Mouse (Mus musculus) neural tube, embryonic 10.5 days (tissue): ENCODE results near the gene Cebpz.
A peak's percentile ranks its signal among the peaks of the same experiment; 100 is the strongest.

ENCODE experiments used
- DNase-seq: peaks from one replicate; pipeline ENCODE4 v3.0.0-alpha.2; 2017; ENCODE audit warnings: low spot score; ENCODE audit errors: extremely low spot score

Cebpz gene

DNA sequence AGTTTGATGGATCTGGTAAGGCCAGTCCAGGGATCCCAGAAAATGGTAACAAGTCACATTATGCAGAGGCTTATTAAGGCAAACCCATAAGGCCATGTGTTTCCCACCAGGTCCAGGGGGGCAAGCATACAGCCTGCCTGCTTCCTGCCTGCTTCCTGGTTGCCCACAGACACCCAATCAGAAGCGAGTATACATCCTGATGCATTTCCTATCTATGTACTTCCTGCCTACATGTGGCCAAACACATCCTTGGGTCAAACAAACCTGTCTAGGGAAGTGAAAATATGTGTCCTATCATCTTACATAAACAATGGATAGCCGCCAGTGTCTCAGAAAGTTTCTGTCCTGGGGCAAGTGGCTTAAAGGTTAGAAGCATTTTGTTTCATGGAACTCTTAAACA is 33.7 kb downstream of the Cebpz start:
- no peak for DNase-seq

- DNase-seq, result no peak
Measured at GRCm38 (mm10) chr17:78895394-78895793, 41.5 kb downstream of the Cebpz start.

DNA sequence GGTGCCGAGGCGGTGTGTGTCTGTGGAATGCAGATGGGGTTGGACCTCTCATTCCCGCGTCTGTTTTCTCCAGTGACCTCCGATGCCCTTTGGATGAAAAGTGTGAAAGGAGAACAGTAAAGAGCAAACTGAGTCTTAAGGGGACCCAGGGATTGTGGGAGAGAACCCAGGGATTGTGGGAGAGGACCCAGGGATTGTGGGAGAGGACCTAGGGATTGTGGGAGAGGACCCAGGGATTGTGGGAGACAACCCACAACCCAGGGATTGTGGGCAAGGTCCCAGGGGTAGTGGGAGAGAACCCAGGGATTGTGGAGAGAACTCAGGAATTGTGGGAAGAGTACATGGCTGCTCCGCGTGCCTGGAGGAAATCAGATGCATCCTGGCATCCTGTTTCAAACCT is 41.9 kb downstream of the Cebpz start:
- DNase-seq, result no peak

DNA sequence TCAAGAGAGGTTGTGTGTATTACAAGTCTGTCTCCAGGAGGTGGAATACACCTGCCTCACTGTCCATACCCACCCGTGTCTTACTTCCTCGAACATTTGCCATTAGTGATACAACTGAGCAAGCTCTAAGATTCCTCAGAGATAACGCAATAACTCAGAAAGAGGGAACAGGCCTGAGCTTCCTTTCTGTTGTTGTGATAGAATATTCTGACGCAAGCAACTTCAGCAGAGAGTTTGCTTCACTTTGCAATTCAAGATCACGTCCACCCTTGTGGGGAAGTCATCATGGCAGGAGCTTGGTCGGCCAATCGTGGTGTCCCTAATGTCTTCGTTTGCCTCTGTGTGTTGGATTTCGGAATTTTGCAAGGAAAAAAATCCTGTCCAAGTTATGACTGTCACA is 45.8 kb downstream of the Cebpz start:
- DNase-seq, result no peak

DNA sequence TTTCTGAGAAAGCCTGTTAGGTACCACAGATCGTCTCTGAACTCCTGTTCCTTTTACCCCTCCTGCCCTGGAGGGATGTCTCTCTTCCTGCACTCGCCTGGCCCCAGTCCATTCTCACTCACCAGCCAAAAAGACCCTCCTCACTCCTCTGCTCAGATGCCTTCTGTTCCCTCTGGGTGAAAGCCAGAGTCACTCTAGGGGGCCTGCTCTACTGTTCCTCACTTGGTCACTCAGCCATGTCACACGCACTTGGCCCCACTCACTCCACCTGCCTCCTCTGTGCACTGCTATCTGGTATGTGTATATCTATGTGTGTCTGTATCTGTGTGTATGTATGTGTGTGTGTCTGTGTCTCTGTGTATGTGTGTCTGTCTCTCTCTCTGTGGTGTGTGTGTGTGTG is 47.7 kb downstream of the Cebpz start:
- no peak for DNase-seq

DNA sequence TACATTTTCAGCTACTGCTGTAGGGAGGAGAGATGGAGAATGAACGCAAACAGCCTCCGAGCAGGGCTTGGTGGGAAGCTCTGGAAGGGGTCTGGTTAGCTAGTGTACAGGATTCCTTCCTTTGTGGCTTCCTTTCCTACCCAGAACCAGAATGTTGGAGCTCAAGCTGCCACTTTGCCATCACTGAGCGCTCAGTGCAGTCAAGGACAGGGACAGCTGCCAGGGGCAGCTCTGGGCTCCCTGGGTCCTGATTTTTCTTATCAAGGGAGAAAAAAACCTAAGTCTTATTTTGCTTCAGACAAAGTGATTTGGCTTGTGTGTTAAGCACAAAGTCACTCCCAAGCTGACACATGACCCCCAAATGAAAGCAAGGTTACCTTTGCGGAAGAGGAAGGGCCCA is 48.3 kb downstream of the Cebpz start:
- DNase-seq, result no peak

GRCm38 (mm10) chr17:78885286-78886065 is 51.4 kb downstream of the Cebpz start:
- DNase-seq, result no peak

GRCm38 (mm10) chr17:78883291-78883690 is 53.6 kb downstream of the Cebpz start:
- no peak for DNase-seq

DNA sequence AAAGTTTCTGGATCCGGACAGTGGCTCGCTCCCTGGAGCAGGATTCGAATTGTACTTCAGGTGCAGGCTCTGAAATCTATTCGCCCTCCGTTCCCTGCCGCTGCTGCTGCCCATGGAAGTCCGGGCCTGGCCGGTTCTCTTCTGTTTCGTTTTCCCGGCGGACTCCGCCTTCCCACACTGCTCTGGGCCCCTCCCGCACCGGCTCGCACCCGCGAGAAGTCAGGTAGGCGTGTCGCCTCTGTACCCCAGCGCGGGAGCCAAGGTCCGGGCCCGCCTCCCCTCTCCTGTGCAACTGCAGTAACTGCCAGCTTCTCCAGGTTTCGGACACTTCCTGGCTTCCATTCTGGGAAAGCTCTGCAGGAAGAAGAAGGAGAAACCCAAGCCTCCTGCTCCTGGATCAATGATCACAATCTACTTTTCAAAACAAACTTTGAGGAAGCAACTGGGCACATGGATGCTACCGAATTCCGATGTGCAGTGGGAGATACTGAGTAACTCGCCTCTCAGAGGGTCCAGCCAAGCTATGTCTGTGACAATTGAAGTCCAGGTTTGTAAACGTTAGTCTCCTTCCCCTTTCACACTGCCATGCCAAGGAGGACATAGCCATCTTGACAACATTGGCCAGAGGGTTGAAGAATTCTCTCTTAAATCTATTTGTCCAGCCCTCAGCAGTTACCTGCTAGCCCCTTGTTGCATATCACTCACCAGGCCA is 54.3 kb downstream of the Cebpz start, which contains the start of gene Eif2ak2:
Eif2ak2 (minus strand) TSS at position 173 of the 712 bp plus-strand sequence.
- peak; percentile 78 for DNase-seq

DNA sequence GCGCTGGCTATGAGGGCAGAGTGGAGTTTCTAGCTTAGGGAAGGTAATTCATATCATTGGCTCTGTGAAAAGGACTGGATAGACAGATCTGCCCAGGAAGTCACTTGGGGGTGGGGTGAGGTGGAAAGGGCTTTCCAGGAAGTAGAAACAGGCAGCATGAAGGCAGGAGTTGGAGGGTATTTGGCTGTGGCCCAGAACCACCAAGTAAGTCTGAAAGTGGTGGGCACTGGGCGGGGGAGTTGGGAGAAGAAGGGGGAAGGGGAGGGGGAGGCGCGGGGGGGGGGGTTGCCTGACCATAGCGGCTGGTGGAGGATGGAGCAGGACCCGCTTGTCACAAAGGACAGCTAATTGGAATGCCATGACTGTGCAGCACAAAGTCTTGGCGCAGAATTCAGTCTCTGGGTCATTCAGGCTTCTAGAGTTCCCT is 55.0 kb downstream of the Cebpz start:
- DNase-seq, result peak; percentile 17

DNA sequence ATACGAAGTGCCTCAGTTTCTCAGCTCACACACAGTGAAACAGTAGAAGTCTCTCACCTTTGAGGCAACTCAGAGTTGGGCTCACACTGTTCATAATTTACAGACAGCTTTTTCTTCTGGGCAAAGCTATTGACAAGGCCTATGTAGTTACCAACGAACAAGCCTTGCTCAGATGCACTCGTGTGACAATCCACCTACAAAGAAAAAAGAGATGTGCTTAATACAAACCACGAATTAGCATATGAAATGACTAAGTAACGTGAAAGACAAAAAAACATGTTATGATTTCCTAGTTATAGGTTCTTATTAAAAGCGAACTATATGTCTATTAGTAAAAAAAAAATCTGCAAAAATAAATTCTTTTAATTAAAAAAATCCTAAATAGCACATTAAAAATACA is 63.0 kb downstream of the Cebpz start:
- DNase-seq, result no peak
